Mouse (Mus musculus) cerebellum, adult 9-10 months (tissue): ENCODE data around the gene 4931406P16Rik.

ENCODE experiments used
- DNase-seq: peaks from one replicate; pipeline ENCODE4 v3.0.0; 2022

4931406P16Rik gene

DNA sequence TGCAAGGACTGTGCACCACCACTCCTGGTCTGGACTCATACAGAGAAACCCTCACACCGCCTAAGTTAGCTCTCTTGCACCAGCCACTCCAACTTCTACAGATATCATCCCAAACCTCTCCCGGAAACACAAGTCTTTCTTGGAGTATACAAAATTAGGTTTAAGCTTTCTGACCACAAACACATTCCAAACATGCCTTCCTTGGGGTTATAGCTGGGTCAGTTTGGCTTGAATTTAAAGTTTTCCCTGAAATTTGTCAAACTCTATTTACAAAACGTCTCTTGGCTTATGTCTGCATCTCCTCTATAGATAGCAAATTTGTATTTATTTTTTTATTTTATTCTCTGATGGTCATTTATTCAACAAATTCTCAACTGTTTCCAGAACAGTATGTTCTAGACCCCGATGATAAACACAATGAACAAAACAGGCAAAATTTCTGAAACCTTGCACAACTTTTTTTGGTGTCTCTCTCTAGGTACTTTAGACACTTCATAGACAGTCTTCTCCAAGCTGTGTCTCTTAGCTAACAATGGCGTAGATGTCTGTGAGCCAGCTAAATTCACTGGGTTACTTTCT is 4.1 kb downstream of the 4931406P16Rik start:
- DNase-seq: no peak

DNA sequence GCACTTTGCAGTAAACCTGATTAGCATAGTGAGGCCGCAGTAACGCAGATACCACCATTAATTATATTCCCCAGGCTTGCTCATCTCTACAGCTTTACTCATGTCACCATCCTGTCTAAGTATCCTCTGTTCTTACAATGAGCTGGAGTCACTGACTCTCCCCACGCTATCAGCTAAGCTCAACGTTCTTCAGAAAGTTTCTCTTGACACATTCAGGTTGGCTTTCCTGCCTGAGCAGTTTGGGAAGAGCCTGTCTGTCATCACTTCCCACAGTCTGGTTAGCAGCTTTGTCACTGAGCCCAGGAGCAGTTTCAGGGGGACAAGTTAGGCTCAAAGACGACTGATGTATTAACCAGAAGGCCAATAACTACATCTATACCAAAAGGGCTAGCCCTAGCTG is 4.8 kb downstream of the 4931406P16Rik start:
- no peak for DNase-seq

GRCm38 (mm10) chr7:34305454-34305853 is 7.9 kb downstream of the 4931406P16Rik start:
- no peak for DNase-seq

DNA sequence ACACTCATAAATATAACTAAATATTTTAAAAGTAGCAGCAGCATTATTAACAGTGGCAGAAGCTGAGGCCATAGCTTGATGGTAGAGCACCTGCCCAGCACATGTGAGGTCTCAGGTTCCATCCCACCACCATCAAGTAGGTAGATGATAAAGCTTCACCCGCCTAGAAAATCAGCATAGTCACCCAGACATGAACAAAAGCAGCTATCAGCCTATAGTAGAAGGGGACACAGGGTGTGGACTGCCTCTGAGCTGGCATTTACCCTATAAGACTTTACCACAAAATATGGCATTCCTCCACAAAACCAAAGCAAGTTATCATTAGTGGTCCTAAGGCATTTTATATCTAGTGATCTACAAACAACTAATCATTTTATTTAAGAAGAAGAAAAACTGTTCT is 10.7 kb downstream of the 4931406P16Rik start:
- no peak for DNase-seq

DNA sequence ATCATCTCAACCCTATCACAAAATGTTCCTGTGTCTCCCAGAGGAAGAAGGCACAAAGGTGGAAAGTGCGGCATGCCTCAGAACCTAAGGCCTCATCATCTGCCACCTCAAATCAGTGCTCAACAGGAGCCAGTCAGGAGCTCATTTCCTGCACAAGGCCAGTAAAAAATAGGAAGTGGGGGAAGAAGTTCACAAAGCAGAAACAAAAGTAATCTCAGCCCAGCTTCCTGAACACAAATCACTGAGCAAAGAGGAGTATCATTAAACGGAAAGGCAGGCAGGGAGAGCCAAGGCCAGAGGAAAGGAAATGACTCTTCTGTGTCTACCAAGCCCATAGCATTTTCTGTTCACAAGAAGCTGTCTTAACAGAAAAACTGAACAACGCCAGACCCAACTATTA is 11.4 kb downstream of the 4931406P16Rik start:
- DNase-seq: no peak

DNA sequence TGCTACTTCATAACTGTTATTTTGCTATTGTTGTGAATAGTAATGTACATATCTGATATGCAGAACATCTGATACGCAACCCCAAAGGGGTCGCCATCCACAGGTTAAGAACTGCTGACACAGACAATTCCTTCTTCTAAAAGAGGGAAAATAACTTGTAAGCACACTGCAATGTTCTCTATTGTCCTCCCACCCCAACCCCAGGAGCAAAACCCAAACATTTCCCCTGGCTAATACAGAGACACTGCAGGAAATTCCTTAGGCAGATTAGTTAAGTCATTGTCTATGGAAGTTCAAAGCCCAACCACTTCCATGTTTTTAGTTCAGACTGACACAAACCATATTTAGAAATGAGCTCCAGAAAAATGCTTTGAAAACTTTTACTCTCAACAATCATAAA is 14.5 kb downstream of the 4931406P16Rik start:
- DNase-seq: no peak

- DNase-seq: no peak
Measured at GRCm38 (mm10) chr7:34296124-34296523, 17.2 kb downstream of the 4931406P16Rik start.

DNA sequence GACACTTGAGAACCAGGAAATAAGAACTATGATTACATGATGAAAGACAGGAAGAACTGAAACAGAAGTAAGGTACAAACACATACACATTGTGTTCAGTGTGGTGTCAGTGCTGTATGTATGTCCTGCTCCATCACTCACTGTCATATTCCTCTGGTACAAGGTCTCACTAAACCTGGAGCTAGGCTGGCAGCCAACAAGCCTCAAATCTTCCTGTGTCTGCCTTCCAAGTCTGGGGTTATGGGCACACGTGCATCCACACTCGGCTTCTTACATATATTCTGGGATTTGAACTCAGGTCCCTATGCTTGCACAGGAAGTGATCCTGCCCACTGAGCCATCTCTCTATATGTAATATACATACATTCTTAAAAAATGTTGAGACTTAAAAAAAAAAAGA is 20.7 kb downstream of the 4931406P16Rik start:
- DNase-seq: no peak

GRCm38 (mm10) chr7:34291265-34291664 is 22.1 kb downstream of the 4931406P16Rik start:
- no peak for DNase-seq

GRCm38 (mm10) chr7:34290450-34291151 is 22.8 kb downstream of the 4931406P16Rik start:
- DNase-seq: no peak

DNA sequence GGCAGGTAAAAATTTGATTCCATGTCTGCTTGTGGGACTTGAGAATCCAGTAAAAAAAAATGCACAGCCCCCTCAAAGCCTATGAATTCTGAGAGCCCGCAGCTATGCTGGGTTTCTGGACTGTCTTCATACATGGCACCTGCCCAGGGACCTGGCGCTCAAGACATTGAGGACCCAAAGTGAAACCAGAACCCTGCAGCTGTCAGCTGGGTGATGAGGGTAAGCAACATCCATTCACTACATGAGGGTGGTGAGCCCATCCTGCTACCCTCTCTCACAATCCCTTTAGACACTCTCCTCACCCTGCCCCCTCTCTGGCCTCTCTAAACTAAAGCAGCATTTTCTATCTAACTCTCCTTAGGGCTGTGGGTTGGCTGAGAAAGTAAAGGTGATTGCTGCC is 35.7 kb downstream of the 4931406P16Rik start:
- no peak for DNase-seq

GRCm38 (mm10) chr7:34276066-34276465 is 37.3 kb downstream of the 4931406P16Rik start:
- DNase-seq: no peak

DNA sequence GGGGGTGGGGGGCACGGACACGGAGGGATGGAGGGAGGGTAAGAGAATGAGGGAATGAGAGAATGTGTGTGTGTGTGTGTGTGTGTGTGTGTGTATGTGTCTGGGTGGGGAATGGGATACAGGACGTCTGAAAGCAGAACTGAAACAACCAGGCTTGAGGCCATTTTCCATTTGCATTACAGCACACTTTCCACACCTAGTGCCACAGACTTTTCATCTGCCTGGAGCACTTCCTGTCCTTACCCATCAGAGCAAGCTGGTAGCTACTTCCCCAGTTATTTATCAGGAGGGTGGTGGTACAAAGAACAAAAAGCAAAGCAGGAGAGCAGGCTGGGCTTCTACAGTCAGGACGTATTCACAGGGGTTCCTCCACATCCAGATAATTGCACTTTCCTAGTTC is 40.9 kb downstream of the 4931406P16Rik start:
- DNase-seq: no peak

- no peak for DNase-seq
Measured at GRCm38 (mm10) chr7:34268463-34268862, 44.9 kb downstream of the 4931406P16Rik start.

DNA sequence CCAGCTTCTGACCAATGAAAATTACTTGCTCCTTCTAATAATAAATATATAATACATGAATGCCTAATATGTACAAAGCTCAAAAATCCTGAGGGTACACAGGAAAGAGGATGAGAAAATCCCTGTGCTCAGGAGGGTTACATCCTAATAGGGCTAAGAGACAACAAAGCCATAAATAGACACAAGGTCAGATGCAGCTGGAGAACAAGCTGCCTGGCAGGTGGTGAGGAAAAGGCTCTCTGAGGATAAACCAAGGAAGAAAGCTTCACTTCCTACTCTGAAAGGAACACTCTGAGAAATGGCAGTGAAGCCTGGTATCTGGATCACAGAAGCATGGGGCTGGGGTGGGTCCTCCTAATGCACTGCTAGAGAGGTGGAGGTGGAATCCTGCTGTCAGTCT is 46.9 kb downstream of the 4931406P16Rik start:
- no peak for DNase-seq

DNA sequence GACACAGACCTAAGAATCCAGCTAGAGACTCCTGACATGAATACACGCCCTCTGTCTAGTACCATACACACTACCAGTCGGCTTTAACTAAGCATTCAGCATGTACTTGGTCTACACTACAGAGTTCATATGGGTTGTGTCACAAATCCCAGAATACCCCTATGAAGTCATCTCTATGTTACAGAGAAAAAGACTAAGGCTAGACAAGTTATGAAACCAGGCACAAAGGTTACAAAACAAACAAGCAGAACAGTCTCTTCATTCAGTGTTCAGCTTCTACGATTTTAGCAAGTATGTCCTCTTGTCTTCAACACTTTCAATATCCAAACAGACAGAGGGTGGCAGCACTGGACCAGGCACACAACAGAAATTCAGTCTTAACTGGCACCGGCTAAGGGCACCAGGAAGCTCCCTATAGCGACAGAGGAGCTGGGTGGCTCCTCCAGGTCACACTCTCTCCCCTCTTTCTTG is 47.4 kb downstream of the 4931406P16Rik start:
- DNase-seq: peak; percentile 86

DNA sequence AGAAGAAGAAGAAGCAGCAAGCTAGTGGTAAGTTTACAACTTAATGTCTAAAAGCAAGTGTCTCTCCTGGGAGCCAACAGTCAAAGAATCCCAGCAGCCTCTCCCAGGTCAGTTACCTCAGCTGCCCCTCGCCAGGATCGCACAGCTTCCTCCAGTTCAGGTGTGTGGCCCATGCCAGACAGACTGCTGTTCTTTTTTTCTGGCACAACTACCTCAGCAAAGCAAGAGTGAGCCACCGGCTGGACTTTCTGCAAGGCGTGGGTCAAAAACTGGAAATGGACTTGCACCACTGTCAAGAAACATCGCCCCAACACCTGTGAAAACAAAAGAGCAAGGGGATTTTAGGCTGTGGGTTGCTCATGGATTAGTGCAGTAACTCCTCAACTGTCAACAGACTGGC is 49.9 kb downstream of the 4931406P16Rik start:
- DNase-seq: no peak

- no peak for DNase-seq
Measured at GRCm38 (mm10) chr7:34258407-34258806, 54.9 kb downstream of the 4931406P16Rik start.

GRCm38 (mm10) chr7:34257279-34257678 is 56.1 kb downstream of the 4931406P16Rik start:
- no peak for DNase-seq

DNA sequence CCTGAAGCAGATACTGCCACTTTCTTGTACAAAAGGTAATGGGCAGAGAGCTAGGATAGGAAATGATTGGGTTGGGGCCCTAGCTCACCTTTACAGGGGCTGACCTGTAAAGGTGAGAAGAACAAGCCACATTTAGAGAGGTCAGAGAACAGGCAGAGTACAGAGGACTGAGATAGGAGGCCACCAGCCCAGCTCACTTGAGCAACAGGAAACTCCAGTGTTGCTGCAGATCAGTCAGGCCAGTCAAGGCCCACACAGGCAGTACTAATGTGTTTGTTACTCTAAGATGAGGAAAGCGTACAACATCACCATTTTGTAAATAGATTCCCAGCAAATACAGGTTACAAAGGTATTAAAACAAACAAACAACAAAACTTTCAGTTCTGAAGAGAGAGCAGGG is 57.4 kb downstream of the 4931406P16Rik start:
- DNase-seq: no peak

GRCm38 (mm10) chr7:34255137-34255536 is 58.2 kb downstream of the 4931406P16Rik start:
- no peak for DNase-seq

GRCm38 (mm10) chr7:34252030-34252429 is 61.3 kb downstream of the 4931406P16Rik start:
- DNase-seq: peak; percentile 65

DNA sequence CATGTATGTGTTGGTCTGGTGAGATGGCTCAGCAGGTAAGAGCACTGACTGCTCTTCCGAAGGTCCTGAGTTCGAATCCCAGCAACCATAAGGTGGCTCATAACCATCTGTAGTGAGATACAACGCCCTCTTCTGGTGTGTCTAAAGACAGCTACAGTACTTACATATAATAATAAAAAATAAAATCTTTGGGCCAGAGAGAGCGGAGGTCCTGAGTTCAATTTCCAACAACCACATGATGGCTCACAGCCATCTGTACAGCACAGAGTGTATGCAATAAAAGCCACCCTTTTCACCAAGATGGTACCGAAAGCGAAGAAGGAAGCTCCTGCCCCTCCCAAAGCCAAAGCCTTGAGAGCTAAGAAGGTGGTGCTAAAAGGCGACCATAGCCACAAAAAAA is 62.6 kb downstream of the 4931406P16Rik start, which contains the start of gene Gm6096:
Gm6096 (plus strand) TSS at position 301 of the 400 bp plus-strand sequence.
- no peak for DNase-seq

- DNase-seq: no peak
Measured at GRCm38 (mm10) chr7:34246870-34247499, 66.4 kb downstream of the 4931406P16Rik start.
